Mouse (Mus musculus) kidney, adult 2 months (tissue): ENCODE measurements around the gene Dync1i1.

Source experiments
- CTCF ChIP-seq: fragments of 200-500 bp; conservative IDR thresholded peaks from 2 replicates; pipeline ENCODE4 v1.5.1; 2011; ENCODE audit warnings: low read depth, mild to moderate bottlenecking, control low read depth, low read length, moderate library complexity, mixed read lengths; ENCODE audit not compliant: insufficient read depth, insufficient read length
- POLR2A ChIP-seq: fragments of 200-500 bp; IDR thresholded peaks from one replicate; pipeline ENCODE4 v1.6.1; 2011; ENCODE audit warnings: low read depth, low read length, control low read depth

GRCm38 (mm10) chr6:5712620-5713019 is 12.8 kb upstream of the Dync1i1 start:
- TF ChIP-seq CTCF (no peak), POLR2A (no peak)
